Mouse (Mus musculus) liver, postnatal 0 days (tissue): ENCODE data around the gene Syndig1. TPM values are rescaled to one million over a fixed set of nuclear protein-coding genes. Genes with fewer than 3 reads are reported as not detected.

ENCODE experiments used
- ATAC-seq: fragments of 200-750 bp; cut with Nextera tagmentation; 2 replicates; pipeline ENCODE4 v1.8.0; 2017; ENCODE audit warnings: mild to moderate bottlenecking, moderate library complexity
- DNase-seq: peaks from one replicate; pipeline ENCODE4 v3.0.0-alpha.2; 2016
- H3K27ac ChIP-seq: fragments of 300-500 bp; sonication (generic); 2 replicates; pipeline ENCODE4 v1.5.1; 2014; ENCODE audit warnings: antibody characterized with exemption, moderate library complexity, mild to moderate bottlenecking, low read depth
- H3K27me3 ChIP-seq: fragments of 300-500 bp; sonication (generic); 2 replicates; pipeline ENCODE4 v1.6.1; 2014; ENCODE audit warnings: low read length, control low read depth, mixed read lengths; ENCODE audit not compliant: insufficient read depth
- H3K36me3 ChIP-seq: fragments of 300-500 bp; sonication (generic); replicated peaks from 2 replicates; pipeline ENCODE4 v1.6.1; 2014; ENCODE audit warnings: mild to moderate bottlenecking, control low read depth, low read length, moderate library complexity, mixed read lengths; ENCODE audit not compliant: insufficient read depth
- H3K4me1 ChIP-seq: fragments of 300-500 bp; sonication (generic); 2 replicates; pipeline ENCODE4 v1.6.1; 2014; ENCODE audit warnings: antibody characterized with exemption, mild to moderate bottlenecking, control low read depth; ENCODE audit not compliant: insufficient read depth
- H3K4me2 ChIP-seq: fragments of 300-500 bp; sonication (generic); 2 replicates; pipeline ENCODE4 v1.6.1; 2014; ENCODE audit warnings: low read depth, mild to moderate bottlenecking, low read length, moderate library complexity, mixed read lengths
- H3K4me3 ChIP-seq: fragments of 300-500 bp; sonication (generic); 2 replicates; pipeline ENCODE4 v1.5.1; 2014; ENCODE audit warnings: low read depth, low read length
- H3K9ac ChIP-seq: fragments of 300-500 bp; sonication (generic); replicated peaks from 2 replicates; pipeline ENCODE4 v1.6.1; 2014; ENCODE audit warnings: mild to moderate bottlenecking, moderate library complexity
- H3K9me3 ChIP-seq: fragments of 300-500 bp; sonication (generic); 2 replicates; pipeline ENCODE4 v1.6.1; 2016; ENCODE audit warnings: mild to moderate bottlenecking, control low read depth, low read length, mixed read lengths
- CTCF ChIP-seq: sonication (generic); IDR thresholded peaks from 2 replicates; pipeline ENCODE4 v1.5.1; 2016; ENCODE audit warnings: antibody characterized with exemption, low read depth
- EP300 ChIP-seq: IDR thresholded peaks from 2 replicates; pipeline ENCODE4 v1.6.1; 2016; ENCODE audit warnings: antibody characterized with exemption, low read depth, mild to moderate bottlenecking
- WGBS: fragments of 180-500 bp; shearing (Covaris S2); extraction: QIAGEN DNeasy Blood & Tissue Kit; methylation state at CpG from one replicate; pipeline ENCODE4 v1.1.7; 2014; ENCODE audit not compliant: insufficient replicate concordance; 5-methylcytosine and 5-hydroxymethylcytosine counted together
- polyA plus RNA-seq: library from polyadenylated mRNA; unstranded; fragments of >200 nt; fragmentation: Nextera tagmentation; extraction: Ambion mirVana; gene quantifications from 2 replicates; pipeline ENCODE4 v1.2.1, GENCODE M21; 2015

Gene Syndig1
- polyA plus RNA-seq, 1 experiment from 2014 or later = not detected

DNA sequence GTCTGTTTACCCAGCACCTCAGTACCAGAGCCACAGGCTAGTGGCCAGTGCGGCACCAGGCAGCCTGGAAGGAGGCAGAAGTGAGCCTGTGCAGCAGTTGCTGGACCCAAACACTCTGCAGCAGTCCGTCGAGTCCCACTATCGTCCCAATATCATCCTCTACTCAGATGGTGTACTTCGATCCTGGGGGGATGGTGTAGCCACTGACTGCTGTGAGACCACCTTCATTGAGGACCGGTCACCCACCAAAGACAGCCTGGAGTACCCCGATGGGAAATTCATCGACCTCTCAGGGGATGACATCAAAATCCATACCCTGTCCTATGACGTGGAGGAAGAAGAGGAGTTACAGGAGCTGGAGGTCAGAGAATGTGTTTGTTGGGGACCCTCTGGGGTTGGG, 70.6 kb downstream of the Syndig1 start:
- 80% methylated on average over 9 of the region's 9 CpGs for WGBS
- DNase-seq = no peak
- no peak overlapping the region for H3K9ac ChIP-seq
- H3K4me1 ChIP-seq = no peaks in the 10 kb centered on the region
- no peaks in the 10 kb centered on the region for H3K36me3 ChIP-seq
- H3K4me3 ChIP-seq = no peak overlapping the region
- no peak for ATAC-seq
- H3K27me3 ChIP-seq = no peaks in the 10 kb centered on the region
- no peaks in the 10 kb centered on the region for H3K9me3 ChIP-seq
- TF ChIP-seq CTCF (no peak), EP300 (no peak)
- no peak overlapping the region for H3K4me2 ChIP-seq
- H3K27ac ChIP-seq = no peak overlapping the region

DNA sequence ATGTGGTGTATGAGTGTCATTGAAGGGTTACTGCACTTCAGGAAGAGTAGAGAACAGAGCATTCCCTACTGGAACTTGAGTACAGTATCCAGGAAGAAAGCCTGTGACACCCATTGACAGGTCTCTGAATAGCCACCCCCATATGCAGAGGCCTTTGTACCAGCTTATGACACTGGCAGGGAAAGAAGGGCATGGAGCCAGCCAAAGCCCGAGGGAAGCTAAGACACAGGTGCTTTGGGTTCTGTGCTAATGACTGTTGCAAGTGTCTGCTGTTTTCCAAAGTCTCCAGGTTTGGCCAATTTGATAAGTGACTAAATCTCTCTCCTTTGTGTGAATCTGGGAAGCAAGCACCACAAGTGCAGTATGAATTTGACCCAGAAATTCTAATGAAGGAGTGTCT, 71.6 kb downstream of the Syndig1 start:
- Histone ChIP-seq H3K4me1 (no peaks in the 10 kb centered on the region), H3K36me3 (no peaks in the 10 kb centered on the region), H3K9ac (no peak overlapping the region), H3K4me3 (no peak overlapping the region), H3K9me3 (no peaks in the 10 kb centered on the region), H3K27me3 (no peaks in the 10 kb centered on the region), H3K4me2 (no peak overlapping the region), H3K27ac (no peak overlapping the region)
- ATAC-seq (no peak), DNase-seq (no peak)
- WGBS = 74% methylated on average over 1 of the region's 1 CpGs
- TF ChIP-seq EP300 (no peak), CTCF (no peak)

DNA sequence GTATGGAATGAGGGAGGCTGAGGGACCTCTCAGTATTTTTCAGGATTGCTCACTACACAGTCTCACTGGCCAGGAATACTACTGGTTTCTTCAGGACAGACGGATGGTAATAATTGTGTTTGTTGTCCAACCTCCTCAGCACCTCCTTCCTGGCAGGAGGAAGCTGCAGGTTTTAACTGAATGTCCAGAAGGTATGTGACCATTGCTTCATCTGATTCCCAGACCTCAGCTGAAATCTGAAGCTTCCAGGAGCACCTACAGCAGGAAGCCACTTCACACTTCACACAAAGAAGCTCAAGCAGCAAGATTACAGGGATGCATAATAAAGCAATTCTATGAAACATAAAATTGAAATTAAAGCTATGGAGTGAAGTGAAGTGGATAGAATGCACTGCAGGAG, 75.4 kb downstream of the Syndig1 start:
- ATAC-seq = no peak
- 68% methylated on average over 1 of the region's 1 CpGs for WGBS
- Histone ChIP-seq H3K4me2 (no peak overlapping the region), H3K27me3 (no peaks in the 10 kb centered on the region), H3K9ac (no peak overlapping the region), H3K36me3 (no peaks in the 10 kb centered on the region), H3K9me3 (no peaks in the 10 kb centered on the region), H3K27ac (no peak overlapping the region), H3K4me1 (no peaks in the 10 kb centered on the region), H3K4me3 (no peak overlapping the region)
- TF ChIP-seq EP300 (no peak), CTCF (no peak)
- no peak for DNase-seq

DNA sequence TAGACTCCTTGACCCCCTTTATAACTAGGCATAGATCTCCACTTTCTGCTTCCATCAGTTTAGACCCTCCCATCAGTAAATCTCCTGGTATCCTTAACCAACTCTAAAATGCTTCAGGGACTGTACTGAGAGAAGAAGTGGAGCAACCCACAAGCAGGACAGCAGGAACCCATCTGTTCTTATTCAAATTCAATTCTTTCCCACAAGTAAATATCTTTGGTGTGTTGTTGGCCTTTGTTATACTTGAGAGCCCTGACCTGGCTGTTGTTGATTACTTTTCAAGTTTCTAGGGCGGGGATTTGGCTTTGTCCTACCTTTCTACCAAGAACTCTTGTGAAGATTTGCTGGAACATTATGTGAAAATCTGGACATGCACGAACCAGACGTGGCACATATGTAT, 77.7 kb downstream of the Syndig1 start:
- Histone ChIP-seq H3K4me2 (no peak overlapping the region), H3K9ac (no peak overlapping the region), H3K4me3 (no peak overlapping the region), H3K27me3 (no peaks in the 10 kb centered on the region), H3K27ac (no peak overlapping the region), H3K4me1 (no peaks in the 10 kb centered on the region), H3K9me3 (no peaks in the 10 kb centered on the region), H3K36me3 (no peaks in the 10 kb centered on the region)
- TF ChIP-seq CTCF (no peak), EP300 (no peak)
- DNase-seq (no peak), ATAC-seq (no peak)
- 68% methylated on average over 3 of the region's 3 CpGs for WGBS

DNA sequence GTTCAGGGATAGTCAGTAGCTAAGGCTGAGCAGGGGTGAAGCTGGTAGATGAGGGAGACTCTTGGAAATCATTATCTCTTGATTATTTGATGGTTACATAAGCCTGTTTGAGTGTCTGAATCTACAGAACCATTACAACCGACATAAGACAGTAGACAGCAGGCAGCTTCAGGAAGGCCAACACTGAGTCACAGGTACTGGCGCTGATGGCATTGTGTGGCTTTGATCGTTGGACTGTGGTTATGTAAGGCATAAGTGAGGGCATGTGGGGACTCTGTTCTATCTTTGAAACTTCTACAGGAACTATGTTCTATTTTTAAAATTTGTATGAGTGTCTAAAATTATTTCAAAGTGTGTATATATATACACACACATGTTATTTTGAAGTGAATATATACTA, 88.2 kb downstream of the Syndig1 start:
- Histone ChIP-seq H3K4me3 (no peak overlapping the region), H3K36me3 (no peaks in the 10 kb centered on the region), H3K9ac (no peak overlapping the region), H3K4me1 (no peaks in the 10 kb centered on the region), H3K4me2 (no peak overlapping the region), H3K27ac (no peak overlapping the region), H3K27me3 (no peaks in the 10 kb centered on the region), H3K9me3 (no peaks in the 10 kb centered on the region)
- no peak for TF ChIP-seq CTCF
- TF ChIP-seq EP300 = no peak
- WGBS = 74% methylated on average over 3 of the region's 3 CpGs
- no peak for ATAC-seq
- DNase-seq = no peak

DNA sequence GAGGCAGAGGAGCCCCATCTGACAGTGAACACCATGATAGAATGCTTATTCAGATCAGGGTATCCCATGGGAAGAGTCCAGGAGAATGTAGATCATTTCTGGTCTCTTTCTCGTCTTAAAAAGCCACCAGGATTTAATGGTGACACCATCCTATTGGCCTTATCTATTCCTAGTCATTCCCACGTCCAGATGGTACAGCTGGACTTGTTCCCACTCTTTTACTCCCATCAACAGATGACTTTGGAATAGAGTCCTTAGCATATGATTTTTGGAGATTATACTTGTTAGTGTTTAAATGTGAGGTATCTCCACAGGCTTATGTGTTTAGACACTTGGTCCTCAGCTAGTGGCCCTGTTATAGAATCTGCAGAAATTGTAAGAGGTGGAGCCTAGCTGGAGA, 94.5 kb downstream of the Syndig1 start:
- Histone ChIP-seq H3K4me1 (no peaks in the 10 kb centered on the region), H3K27ac (no peak overlapping the region), H3K4me3 (no peak overlapping the region), H3K4me2 (no peak overlapping the region), H3K27me3 (no peaks in the 10 kb centered on the region), H3K9me3 (no peaks in the 10 kb centered on the region), H3K9ac (no peak overlapping the region), H3K36me3 (no peaks in the 10 kb centered on the region)
- ATAC-seq = no peak
- no peak for TF ChIP-seq EP300
- no peak for TF ChIP-seq CTCF
- no peak for DNase-seq
- WGBS = 34% methylated on average over 2 of the region's 2 CpGs

DNA sequence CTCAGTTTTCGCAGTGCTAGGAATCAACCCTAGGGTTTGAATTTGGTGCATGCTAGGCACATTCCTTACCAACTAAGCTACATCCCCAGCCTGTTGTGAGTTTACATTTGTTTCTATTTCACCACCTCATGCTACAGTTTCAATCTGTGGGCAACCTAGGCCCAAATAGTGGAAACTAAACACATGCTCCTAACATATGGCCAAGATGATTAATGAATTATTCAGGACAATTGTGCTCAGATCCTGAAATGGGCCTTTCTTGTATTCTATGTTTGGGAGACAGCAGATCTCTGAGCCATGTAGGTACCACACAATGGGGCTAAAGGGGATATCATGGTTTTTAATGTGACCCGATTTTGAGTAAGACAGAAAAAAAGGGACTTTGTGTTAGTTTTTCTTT, 96.9 kb downstream of the Syndig1 start:
- no peaks in the 10 kb centered on the region for H3K9me3 ChIP-seq

More for the DNA sequence above, 96.9 kb downstream of the Syndig1 start:
- H3K4me2 ChIP-seq = no peak overlapping the region
- TF ChIP-seq EP300 (no peak), CTCF (no peak)
- H3K27me3 ChIP-seq = no peaks in the 10 kb centered on the region
- ATAC-seq = no peak
- no peak overlapping the region for H3K27ac ChIP-seq
- no peaks in the 10 kb centered on the region for H3K4me1 ChIP-seq
- H3K36me3 ChIP-seq = no peaks in the 10 kb centered on the region
- no peak for DNase-seq
- 87% methylated on average over 2 of the region's 2 CpGs for WGBS
- no peak overlapping the region for H3K9ac ChIP-seq
- no peak overlapping the region for H3K4me3 ChIP-seq
